8 mouse cellular contexts compared by ENCODE assay signal in the genomic region with DNA sequence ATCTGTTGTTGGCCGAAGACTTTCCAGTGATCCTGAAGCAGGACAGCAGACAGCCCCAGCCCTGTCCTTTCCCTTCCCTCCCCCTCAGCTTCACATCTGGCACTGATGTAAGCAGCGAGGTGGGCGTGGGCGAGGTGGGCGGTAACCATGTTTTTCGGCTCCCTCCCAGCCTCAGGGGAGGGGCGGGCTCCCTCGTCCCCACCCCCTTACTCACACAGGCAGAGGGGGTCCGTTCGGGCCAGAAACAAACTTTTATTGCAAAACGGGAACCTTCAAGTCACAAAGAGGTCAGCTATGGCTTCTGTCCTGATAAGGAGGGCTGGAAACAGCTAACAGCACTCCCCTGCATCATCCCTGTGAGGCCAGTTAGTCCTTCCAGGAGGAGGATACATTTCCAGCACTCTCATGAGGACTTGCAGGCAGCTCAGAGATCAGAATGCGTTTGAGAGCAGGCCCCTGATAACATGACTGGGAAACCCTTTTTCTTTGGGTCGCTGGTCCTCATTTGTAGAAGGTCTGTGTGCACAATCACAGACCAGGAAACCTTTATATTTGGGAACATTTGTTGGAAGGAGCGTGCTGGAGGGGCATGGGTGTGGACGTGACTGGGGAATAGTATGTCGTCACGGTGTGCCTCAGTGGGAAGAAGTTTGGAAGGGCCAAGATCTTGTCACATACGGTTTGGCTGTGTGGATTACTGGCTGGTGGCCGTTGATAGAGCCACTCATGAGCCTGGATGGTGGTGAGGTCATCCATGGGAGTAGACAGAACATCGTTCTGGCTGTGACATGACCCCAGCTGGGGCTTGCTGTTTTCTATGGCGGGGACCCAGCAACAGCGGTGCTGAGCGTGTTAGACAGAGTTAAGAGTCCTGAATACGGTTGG. TPM values are rescaled to one million over a fixed set of nuclear protein-coding genes. Genes with fewer than 3 reads are reported as not detected.
DNase-seq lines count a peak whose midpoint lies in the region; ATAC-seq lines count a peak whose summit lies in the region.

No protein-coding gene starts in this region.

- no peaks in the 10 kb centered on the region for H3K36me3 ChIP-seq in limb, embryonic 13.5 days

- H3K4me1 ChIP-seq in limb, embryonic 13.5 days, result peaks cover 25% of the 10 kb centered on the region

- H3K27ac ChIP-seq in limb, embryonic 13.5 days, result peak overlapping the region; percentile 79

- H3K9me3 ChIP-seq in limb, embryonic 13.5 days, result no peaks in the 10 kb centered on the region

- H3K27me3 ChIP-seq in limb, embryonic 13.5 days, result no peaks in the 10 kb centered on the region

- 0 out of 2 replicates have a peak overlapping the region, but pooled peaks have one; percentile 48 for H3K9ac ChIP-seq in limb, embryonic 13.5 days

- intact Hi-C loops in heart, postnatal 36 days (cut with DNase I), result loop anchor here (2.0 kb wide), 1 partner anchor 16 kb away; no protein-coding TSS in a partner anchor

- H3K4me2 ChIP-seq in limb, embryonic 13.5 days (replicated peaks), result peak overlapping the region; percentile 61

- DNase-seq in CD4-positive, CD25-positive, alpha-beta regulatory T cell, adult 2 months (ENCODE audit: low read depth, low spot score), result peak; percentile 18
- DNase-seq in fibroblast of lung, adult 2 months (ENCODE audit: low read depth), result peak; percentile 59
- DNase-seq in heart, postnatal 36 days, result peak; percentile 82 to 86
- peak; percentile 77 for DNase-seq in ovary, adult 18-20 months (ENCODE audit: low spot score)
- DNase-seq in cerebellum, adult 8-10 months, result no peak
- no peak for DNase-seq in thymus, postnatal 10 days (ENCODE audit: low spot score in 2 of 2)

- ATAC-seq in CD4-positive, CD25-positive, alpha-beta regulatory T cell, adult 4 months, result no peak
- ATAC-seq in limb, embryonic 13.5 days (ENCODE audit: low FRiP score, low read depth), result peak; percentile 86

- peak overlapping the region; percentile 30 for H3K4me3 ChIP-seq in limb, embryonic 13.5 days

- WGBS in limb, embryonic 13.5 days, result 27% methylated on average over 24 of the region's 24 CpGs

RNA-seq across cellular contexts. Expression of gene Axl, which starts 14.0 kb away (rescaled TPM):
- 10 to 100 TPM; 17.8 to 34.4 TPM for polyA plus RNA-seq in CD4-positive, CD25-positive, alpha-beta regulatory T cell, adult 4 months (2017; shearing (Covaris generic))
- 10 to 100 TPM; 81.0 to 94.8 TPM for total RNA-seq in heart, postnatal 36 days (2021)
- 84.1 and 103 TPM in 2 replicates for polyA plus RNA-seq in limb, embryonic 13.5 days (2015; fragmentation: Nextera tagmentation; extraction: Ambion mirVana)

RNA-seq across cellular contexts. Expression of gene Cyp2s1, which starts 14.2 kb away (rescaled TPM):
- 1 to 10 TPM; 2.1 to 3.0 TPM for polyA plus RNA-seq in CD4-positive, CD25-positive, alpha-beta regulatory T cell, adult 4 months (2017; shearing (Covaris generic))
- total RNA-seq in heart, postnatal 36 days (2021), result 10 to 100 TPM in 1 of 2 experiments, 1 to 10 TPM in 1; 4.4 to 10.1 TPM
- 1.8 and 2.2 TPM in 2 replicates for polyA plus RNA-seq in limb, embryonic 13.5 days (2015; fragmentation: Nextera tagmentation; extraction: Ambion mirVana)

RNA-seq across cellular contexts. Expression of gene Hnrnpul1, which starts 47.9 kb away (rescaled TPM):
- polyA plus RNA-seq in CD4-positive, CD25-positive, alpha-beta regulatory T cell, adult 4 months (2017; shearing (Covaris generic)), result 10 to 100 TPM; 40.5 to 57.0 TPM
- total RNA-seq in heart, postnatal 36 days (2021), result 10 to 100 TPM; 78.4 to 82.7 TPM
- polyA plus RNA-seq in limb, embryonic 13.5 days (2015; fragmentation: Nextera tagmentation; extraction: Ambion mirVana), result 62.6 and 63.5 TPM in 2 replicates

Comparison
In these comparisons a context has a peak if more than half of its experiments do, and no peak if none do; other contexts are left out.
1. DNase-seq: peak in CD4-positive, CD25-positive, alpha-beta regulatory T cell, adult 2 months (single experiment), fibroblast of lung, adult 2 months (single experiment), heart, postnatal 36 days (2 of 2) and ovary, adult 18-20 months (single experiment); none in cerebellum, adult 8-10 months (single experiment) and thymus, postnatal 10 days (0 of 2).